Mouse (Mus musculus) ovary, adult 2 months (tissue): ENCODE results near the gene Csde1. TPM values are rescaled to one million over a fixed set of nuclear protein-coding genes. Genes with fewer than 3 reads are reported as not detected.

Source experiments
- polyA plus RNA-seq: library from polyadenylated mRNA; depleted of rRNA; stranded (reverse); fragments of >200 nt; gene quantifications from 2 replicates; pipeline ENCODE4 v1.2.3, GENCODE M21; 2012; rRNA removed

Csde1 gene
- 13.0 and 18.6 TPM in 2 replicates for polyA plus RNA-seq

DNA sequence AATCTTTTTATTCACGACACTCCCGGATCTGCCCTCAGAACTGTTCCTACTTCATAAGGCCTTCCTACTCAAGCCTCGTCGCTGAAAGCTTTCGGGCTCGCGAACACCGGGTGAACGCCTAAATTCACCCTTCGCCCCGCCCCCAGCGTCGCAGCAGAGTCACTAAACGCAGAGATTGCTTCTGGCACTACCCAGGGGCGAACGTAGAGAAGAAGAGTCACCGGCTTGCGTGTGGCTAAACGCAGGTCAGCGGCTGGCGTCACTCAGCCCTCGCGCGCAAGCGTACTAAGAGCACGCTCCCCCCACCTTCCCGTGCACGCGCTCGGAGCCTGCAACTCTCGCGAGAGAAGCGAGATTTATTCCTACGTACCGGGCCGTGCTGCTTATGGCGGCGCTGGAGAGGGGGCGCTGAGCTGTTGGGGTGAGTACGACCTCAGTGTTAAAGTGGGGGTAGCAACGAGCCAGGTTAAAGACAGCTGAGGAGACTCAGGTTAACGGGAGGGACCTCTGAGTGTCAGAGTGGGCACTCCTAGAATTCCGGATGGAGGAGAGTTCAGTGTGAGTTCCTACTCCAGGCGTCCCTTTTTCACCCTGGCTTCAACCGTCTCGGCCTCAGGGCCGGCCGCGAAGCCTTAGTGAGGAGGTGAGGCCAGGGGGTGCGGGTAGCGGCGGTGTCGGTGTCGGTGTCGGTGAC lies at the start of gene Csde1:
Gene Csde1 (plus strand): TSS at position 178 of the 694 bp plus-strand sequence.

DNA sequence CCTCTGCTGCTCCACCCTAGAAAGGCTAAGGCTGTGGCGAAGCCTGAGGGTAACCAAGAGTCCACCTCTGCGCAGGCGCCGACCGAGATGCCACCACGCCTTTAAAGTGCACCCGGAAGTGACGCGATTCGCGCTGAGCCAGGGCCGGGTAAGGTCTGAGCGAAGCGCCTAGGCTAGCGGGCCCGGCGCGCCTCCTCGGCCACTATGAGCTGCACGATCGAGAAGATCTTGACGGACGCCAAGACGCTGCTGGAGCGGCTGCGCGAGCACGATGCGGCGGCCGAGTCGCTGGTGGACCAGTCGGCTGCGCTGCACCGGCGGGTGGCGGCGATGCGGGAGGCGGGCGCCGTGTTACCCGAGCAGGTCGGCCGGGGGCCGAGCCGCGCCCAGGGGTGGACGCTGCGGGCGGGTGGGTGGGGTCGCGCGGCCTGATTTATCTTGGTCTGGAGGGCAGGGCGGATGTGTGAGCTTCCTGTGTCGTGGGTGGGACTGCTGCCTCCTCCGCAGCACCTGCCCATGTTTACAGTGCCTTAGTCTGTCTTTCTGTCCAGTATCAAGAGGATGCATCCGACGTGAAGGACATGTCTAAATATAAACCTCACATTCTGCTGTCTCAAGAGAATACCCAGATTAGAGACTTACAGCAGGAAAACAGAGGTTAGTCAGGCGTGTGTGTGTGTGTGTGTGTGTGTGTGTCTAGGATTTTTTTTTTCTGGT lies 24.5 kb upstream of the Csde1 start, which contains the start of gene Sike1:
Gene Sike1 (plus strand): TSS at position 104 of the 717 bp plus-strand sequence.

DNA sequence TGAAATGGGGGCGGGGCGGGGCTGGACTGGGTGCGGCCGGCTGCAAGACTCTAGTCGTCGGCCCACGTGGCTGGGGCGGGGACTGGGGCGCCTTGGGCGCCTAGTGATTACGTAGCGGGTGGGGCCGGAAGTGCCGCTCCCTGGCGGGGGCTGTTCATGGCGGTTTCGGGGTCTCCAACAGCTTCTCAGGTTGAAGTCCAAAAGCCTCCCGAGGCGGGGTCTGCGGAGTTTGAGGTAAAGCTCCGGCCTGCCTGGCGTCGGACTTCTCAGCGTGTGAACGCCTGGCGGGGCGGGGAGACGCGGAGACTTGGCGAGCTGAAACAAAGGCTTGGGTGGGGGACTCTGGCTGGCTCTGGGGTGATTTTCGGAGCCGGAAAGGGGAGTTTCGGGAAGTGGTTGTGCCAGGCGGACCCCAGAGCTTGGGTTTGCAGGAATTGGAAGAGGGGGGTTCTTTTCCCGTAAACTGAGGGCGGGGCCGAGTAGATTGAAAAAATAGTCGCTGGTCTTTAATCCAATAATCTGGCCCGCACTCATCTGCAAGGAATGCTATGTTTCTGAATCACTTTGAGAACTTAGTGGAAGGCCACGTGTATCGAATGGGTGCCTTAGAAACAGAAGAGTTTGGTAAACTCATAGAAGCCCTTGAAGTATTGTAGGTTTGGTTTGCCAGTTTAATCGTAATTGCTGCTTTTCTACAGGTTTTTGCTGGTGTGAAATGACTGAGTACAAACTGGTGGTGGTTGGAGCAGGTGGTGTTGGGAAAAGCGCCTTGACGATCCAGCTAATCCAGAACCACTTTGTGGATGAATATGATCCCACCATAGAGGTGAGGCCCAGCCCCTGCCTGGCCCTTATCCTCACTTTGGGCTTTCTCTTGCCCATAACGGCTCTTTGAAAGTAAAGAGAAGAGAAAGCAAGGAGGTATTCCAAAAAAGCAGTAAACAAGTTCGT lies 38.3 kb downstream of the Csde1 start, which contains the start of gene Nras:
Gene Nras (plus strand): TSS at position 79 of the 951 bp plus-strand sequence.

DNA sequence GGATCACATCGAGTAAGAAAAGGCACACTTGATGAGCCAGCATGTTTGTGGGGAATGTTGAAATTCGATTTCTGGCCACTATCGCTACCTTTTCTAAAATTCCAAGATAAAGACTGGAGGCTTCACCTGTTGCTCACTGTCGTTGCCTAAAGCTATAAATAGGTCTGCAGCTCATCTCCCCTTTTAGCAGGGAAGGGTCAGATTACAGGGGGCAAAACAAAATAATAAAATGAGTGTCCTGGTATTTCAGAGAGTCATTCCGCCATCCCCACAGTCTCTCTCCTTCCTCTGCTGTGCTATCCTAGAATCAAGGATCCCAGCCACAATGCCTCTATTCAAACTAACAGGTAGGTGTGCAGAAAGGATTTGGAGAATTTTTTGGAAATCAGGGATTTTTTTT lies 53.5 kb downstream of the Csde1 start, which contains the start of gene Ampd1:
Gene Ampd1 (plus strand): TSS at position 244 of the 400 bp plus-strand sequence.

DNA sequence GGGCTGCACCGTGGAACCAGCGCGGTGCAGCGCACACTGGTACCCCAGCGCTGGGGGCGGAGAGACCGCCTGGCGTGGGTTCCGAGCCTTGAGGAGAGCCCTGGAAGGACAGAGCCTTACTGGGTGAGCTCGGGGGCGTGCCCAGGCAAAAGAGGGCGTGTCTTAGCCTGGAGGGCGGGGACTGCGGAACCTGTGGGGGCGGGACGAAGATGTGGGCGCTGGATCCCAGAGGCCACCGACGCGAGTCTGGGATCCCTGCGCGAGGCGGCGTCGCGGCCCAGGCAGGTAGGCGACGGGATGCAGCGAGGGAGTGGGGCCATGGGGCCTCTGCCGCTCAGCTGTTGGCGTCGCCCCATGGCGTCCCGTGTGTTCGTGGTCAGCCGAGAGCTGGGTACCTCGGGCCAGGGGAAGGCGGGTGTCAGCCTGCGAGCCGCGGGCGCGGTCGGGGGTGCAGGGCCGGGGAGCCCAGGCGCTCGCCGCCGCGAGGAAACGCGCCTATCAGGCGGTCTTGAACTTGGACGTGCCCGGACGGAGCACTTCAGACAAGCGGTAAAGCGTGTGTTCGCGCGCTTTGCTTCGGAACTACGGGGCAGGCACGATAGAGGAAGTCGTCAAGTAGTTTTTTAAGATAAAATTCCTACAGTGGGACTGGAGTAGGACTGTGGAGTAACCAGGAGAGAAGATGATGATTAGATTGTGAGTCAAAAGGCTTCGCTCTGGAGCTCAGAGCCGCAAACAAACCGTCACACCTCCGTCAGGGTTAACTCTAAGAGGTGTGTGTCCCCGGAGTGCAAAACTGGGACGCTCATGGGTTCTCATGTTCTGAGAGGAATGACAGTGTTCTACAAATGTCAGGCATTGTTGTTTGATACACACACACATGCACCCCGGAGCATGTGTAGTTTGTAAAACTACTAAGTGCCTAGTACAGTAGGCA lies 82.5 kb downstream of the Csde1 start, which contains the start of gene Dennd2c:
Gene Dennd2c (plus strand): TSS at position 151 of the 937 bp plus-strand sequence.

Other genes starting within 250 kb of the Csde1 start
- not detected in 2 replicates for gene Tshb, start 237.7 kb upstream of the Csde1 start, polyA plus RNA-seq
- 0.37 TPM in 1 of 2 replicates, not detected in the other for gene Sycp1, start 84.3 kb upstream of the Csde1 start, polyA plus RNA-seq
- gene Nr1h5, start 56.3 kb upstream of the Csde1 start, polyA plus RNA-seq, result 0.09 and 0.11 TPM in 2 replicates
- 21.1 and 30.8 TPM in 2 replicates for gene Sike1, start 24.7 kb upstream of the Csde1 start, polyA plus RNA-seq
- 13.6 and 20.3 TPM in 2 replicates for gene Nras, start 37.9 kb downstream of the Csde1 start, polyA plus RNA-seq
- gene Ampd1, start 53.6 kb downstream of the Csde1 start, polyA plus RNA-seq, result 0.33 TPM in 1 of 2 replicates, not detected in the other
- 0.73 and 0.92 TPM in 2 replicates for gene Dennd2c, start 82.2 kb downstream of the Csde1 start, polyA plus RNA-seq
- 21.0 and 21.4 TPM in 2 replicates for gene Bcas2, start 151.2 kb downstream of the Csde1 start, polyA plus RNA-seq